Mouse (Mus musculus): ENCODE measurements around the gene Parp8.

Gene Parp8

GRCm38 (mm10) chr13:116811456-116811855 is 213.9 kb downstream of the Parp8 start:
- DNase-seq = no peak
